Mouse (Mus musculus) adrenal gland, adult 2 months (tissue): ENCODE results near the gene Wbp1l. TPM values are rescaled to one million over a fixed set of nuclear protein-coding genes. Genes with fewer than 3 reads are reported as not detected.

Source experiments
- DNase-seq: peaks from one replicate; pipeline ENCODE4 v3.0.0; 2021
- polyA plus RNA-seq: library from polyadenylated mRNA; depleted of rRNA; stranded (reverse); fragments of >200 nt; gene quantifications from 2 replicates; pipeline ENCODE4 v1.2.3, GENCODE M21; 2012
- total RNA-seq, 2 experiments: library from RNA; stranded (reverse); gene quantifications; 2 replicates each; pipeline ENCODE4 v1.2.3; 2021

Gene Wbp1l
- total and polyA plus RNA-seq, 3 experiments = 136 to 159 (median 156) TPM

GRCm38 (mm10) chr19:46599375-46600256 lies 732 bp downstream of the Wbp1l start:
- peak; percentile 64 for DNase-seq

GRCm38 (mm10) chr19:46600371-46600770 lies 1.5 kb downstream of the Wbp1l start:
- peak; percentile 81 for DNase-seq

GRCm38 (mm10) chr19:46601491-46601890 lies 2.6 kb downstream of the Wbp1l start:
- DNase-seq = peak; percentile 65

- DNase-seq = peak; percentile 75
These were observed 3.5 kb downstream of the Wbp1l start for GRCm38 (mm10) chr19:46602406-46602805.

GRCm38 (mm10) chr19:46606718-46607117 lies 7.8 kb downstream of the Wbp1l start:
- DNase-seq = peak; percentile 56

- no peak for DNase-seq
These were observed 8.5 kb downstream of the Wbp1l start for GRCm38 (mm10) chr19:46607424-46607823.

- DNase-seq = no peak
These were observed 9.3 kb downstream of the Wbp1l start for GRCm38 (mm10) chr19:46608158-46608557.

GRCm38 (mm10) chr19:46616378-46616777 lies 17.5 kb downstream of the Wbp1l start:
- DNase-seq = no peak

GRCm38 (mm10) chr19:46617361-46617760 lies 18.5 kb downstream of the Wbp1l start:
- no peak for DNase-seq

GRCm38 (mm10) chr19:46618322-46618721 lies 19.4 kb downstream of the Wbp1l start:
- DNase-seq = no peak

- DNase-seq = peak; percentile 60
These were observed 20.1 kb downstream of the Wbp1l start for GRCm38 (mm10) chr19:46619001-46619400.

GRCm38 (mm10) chr19:46619518-46619917 lies 20.6 kb downstream of the Wbp1l start:
- DNase-seq = no peak

- no peak for DNase-seq
These were observed 21.3 kb downstream of the Wbp1l start for GRCm38 (mm10) chr19:46620016-46620808.

GRCm38 (mm10) chr19:46621236-46622183 lies 22.6 kb downstream of the Wbp1l start:
- no peak for DNase-seq

- no peak for DNase-seq
These were observed 23.8 kb downstream of the Wbp1l start for GRCm38 (mm10) chr19:46622659-46623193.

GRCm38 (mm10) chr19:46623194-46623667 lies 24.3 kb downstream of the Wbp1l start:
- no peak for DNase-seq

- DNase-seq = no peak
These were observed 25.2 kb downstream of the Wbp1l start for GRCm38 (mm10) chr19:46623790-46624772.

- DNase-seq = no peak
These were observed 26.1 kb downstream of the Wbp1l start for GRCm38 (mm10) chr19:46625015-46625414.

GRCm38 (mm10) chr19:46625519-46625918 lies 26.6 kb downstream of the Wbp1l start:
- DNase-seq = no peak

GRCm38 (mm10) chr19:46628403-46628802 lies 29.5 kb downstream of the Wbp1l start:
- DNase-seq = peak; percentile 93
